Mouse (Mus musculus): ENCODE data around the gene Stx16.

Stx16 gene

GRCm38 (mm10) chr2:174071406-174071805 lies 4.7 kb upstream of the Stx16 start:
- ChIA-PET CTCF (no interaction called here), POLR2A (no interaction called here)

- ChIA-PET CTCF (interaction anchor here in 1 of 4 experiments (1.7 kb wide), 1 partner anchor 486 kb away, joined by 3 read pairs; no protein-coding TSS in a partner anchor), POLR2A (interaction anchor here in 2 of 4 experiments (0.6 to 5.0 kb wide), 8 partner anchors 9 to 199 kb away, joined by 3 to 30 read pairs (median 4); no protein-coding TSS in a partner anchor)
Observed at GRCm38 (mm10) chr2:174073156-174073790, 2.8 kb upstream of the Stx16 start.

- ChIA-PET POLR2A (interaction anchor here in 3 of 4 experiments (0.6 to 5.0 kb wide), 15 partner anchors 9 to 1256 kb away, joined by 3 to 30 read pairs (median 4); partner anchors contain the start of gene Rab22a (in 1 of the 3)), CTCF (interaction anchor here in 2 of 4 experiments (1.1 to 1.7 kb wide), 3 partner anchors 210 to 601 kb away, joined by 3 read pairs; partner anchors contain the start of gene Gnas (in 1 of the 2))
Observed at GRCm38 (mm10) chr2:174074621-174075020, 1.5 kb upstream of the Stx16 start.

GRCm38 (mm10) chr2:174075072-174075570 lies 987 bp upstream of the Stx16 start:
- ChIA-PET CTCF (interaction anchor here in 3 of 4 experiments (1.0 to 1.3 kb wide), 4 partner anchors 11 to 601 kb away, joined by 3 to 6 read pairs (median 4); partner anchors contain the start of gene Gnas (in 1 of the 3)), POLR2A (interaction anchor here (0.6 to 5.0 kb wide), 17 partner anchors 8 to 851 kb away, joined by 3 to 30 read pairs (median 4); partner anchors contain the start of genes Gnas (in 1 of the 4) and Rab22a (in 1 of the 4))

- ChIA-PET POLR2A (interaction anchor here (0.6 to 5.0 kb wide), 36 partner anchors 8 to 918 kb away, joined by 3 to 30 read pairs (median 4); partner anchors contain the start of genes Rab22a (in 2 of the 4) and Npepl1 (in 1 of the 4)), CTCF (interaction anchor here in 3 of 4 experiments (0.5 to 1.8 kb wide), 7 partner anchors 33 to 1752 kb away, joined by 3 to 5 read pairs (median 3); partner anchors contain the start of gene Gnas (in 1 of the 3))
Observed at GRCm38 (mm10) chr2:174076433-174076824, 321 bp downstream of the Stx16 start.

GRCm38 (mm10) chr2:174077004-174077695 lies 1.0 kb downstream of the Stx16 start:
- ChIA-PET POLR2A (interaction anchor here in 3 of 4 experiments (0.6 to 5.0 kb wide), 30 partner anchors 8 to 919 kb away, joined by 3 to 30 read pairs (median 4); partner anchors contain the start of genes Npepl1 (in 1 of the 3) and Rab22a (in 1 of the 3)), CTCF (interaction anchor here in 3 of 4 experiments (0.6 to 1.8 kb wide), 5 partner anchors 98 to 1753 kb away, joined by 3 to 5 read pairs (median 3); partner anchors contain the start of gene Gnas (in 1 of the 3))

- CTCF ChIA-PET, result interaction anchor here in 2 of 4 experiments (0.7 to 1.8 kb wide), 3 partner anchors 14 to 481 kb away, joined by 3 to 5 read pairs (median 3); partner anchors contain the start of gene Gnas (in 1 of the 2)
- POLR2A ChIA-PET, result interaction anchor here in 3 of 4 experiments (0.6 to 5.0 kb wide), 10 partner anchors 17 to 422 kb away, joined by 3 to 30 read pairs (median 3); no protein-coding TSS in a partner anchor
Observed at GRCm38 (mm10) chr2:174077776-174078338, 1.7 kb downstream of the Stx16 start.

- CTCF ChIA-PET, result interaction anchor here in 1 of 4 experiments (1.0 kb wide), 1 partner anchor 202 kb away, joined by 3 read pairs; no protein-coding TSS in a partner anchor
- POLR2A ChIA-PET, result interaction anchor here in 1 of 4 experiments (1.3 kb wide), 1 partner anchor 10 kb away, joined by 3 read pairs; no protein-coding TSS in a partner anchor
Observed at GRCm38 (mm10) chr2:174081833-174082232, 5.7 kb downstream of the Stx16 start.

- ChIA-PET POLR2A (interaction anchor here in 1 of 4 experiments (1.5 to 1.6 kb wide), 2 partner anchors 9 to 10 kb away, joined by 4 to 5 read pairs; no protein-coding TSS in a partner anchor), CTCF (no interaction called here)
Observed at GRCm38 (mm10) chr2:174082380-174082918, 6.3 kb downstream of the Stx16 start.

- ChIA-PET POLR2A (interaction anchor here in 3 of 4 experiments (0.5 to 2.0 kb wide), 12 partner anchors 9 to 436 kb away, joined by 3 to 9 read pairs (median 3); partner anchors contain the start of genes Stx16 (in 2 of the 3) and Rab22a (in 1 of the 3)), CTCF (interaction anchor here in 2 of 4 experiments (0.6 kb wide), 2 partner anchors 13 to 310 kb away, joined by 4 to 6 read pairs; no protein-coding TSS in a partner anchor)
Observed at GRCm38 (mm10) chr2:174095086-174095485, 19.0 kb downstream of the Stx16 start.

- ChIA-PET CTCF (interaction anchor here in 1 of 4 experiments (0.5 kb wide), 1 partner anchor 445 kb away, joined by 3 read pairs; no protein-coding TSS in a partner anchor), POLR2A (interaction anchor here in 1 of 4 experiments (0.8 kb wide), 1 partner anchor 12 kb away, joined by 3 read pairs; no protein-coding TSS in a partner anchor)
Observed at GRCm38 (mm10) chr2:174102399-174102798, 26.3 kb downstream of the Stx16 start.

GRCm38 (mm10) chr2:174103527-174103926 lies 27.4 kb downstream of the Stx16 start:
- CTCF ChIA-PET, result no interaction called here

GRCm38 (mm10) chr2:174107375-174107774 lies 31.3 kb downstream of the Stx16 start:
- CTCF ChIA-PET, result interaction anchor here in 2 of 4 experiments (0.7 kb wide), 3 partner anchors 12 to 730 kb away, joined by 3 to 6 read pairs (median 4); no protein-coding TSS in a partner anchor
- POLR2A ChIA-PET, result interaction anchor here (0.6 to 1.3 kb wide), 8 partner anchors 9 to 1336 kb away, joined by 3 read pairs; no protein-coding TSS in a partner anchor

More at GRCm38 (mm10) chr2:174103527-174103926, 27.4 kb downstream of the Stx16 start:
- POLR2A ChIA-PET, result interaction anchor here in 1 of 4 experiments (0.7 to 1.2 kb wide), 3 partner anchors 8 to 202 kb away, joined by 3 to 5 read pairs (median 3); no protein-coding TSS in a partner anchor

- POLR2A ChIA-PET, result interaction anchor here in 3 of 4 experiments (0.5 to 1.4 kb wide), 10 partner anchors 12 to 451 kb away, joined by 3 to 6 read pairs (median 3); partner anchors contain the start of genes Rab22a (in 1 of the 3) and Stx16 (in 1 of the 3)
- CTCF ChIA-PET, result interaction anchor here in 3 of 4 experiments (0.6 to 2.9 kb wide), 3 partner anchors 174 to 750 kb away, joined by 3 to 12 read pairs (median 3); partner anchors contain the start of gene Gnas (in 1 of the 3)
Observed at GRCm38 (mm10) chr2:174109991-174110782, 34.1 kb downstream of the Stx16 start, which contains the start of gene Npepl1. TSS of gene Npepl1 (plus strand) at chr2:174110349.

- ChIA-PET CTCF (interaction anchor here in 2 of 4 experiments (0.6 to 2.9 kb wide), 3 partner anchors 35 to 749 kb away, joined by 3 to 12 read pairs (median 3); partner anchors contain the start of genes Gnas (in 1 of the 2) and Stx16 (in 1 of the 2)), POLR2A (interaction anchor here in 3 of 4 experiments (0.5 to 1.4 kb wide), 8 partner anchors 18 to 451 kb away, joined by 3 to 6 read pairs (median 3); partner anchors contain the start of genes Rab22a (in 1 of the 3) and Stx16 (in 1 of the 3))
Observed at GRCm38 (mm10) chr2:174110783-174111549, 34.9 kb downstream of the Stx16 start.

Measured in embryonic stem cell, embryonic (primary cell).